Mouse (Mus musculus) neural tube, embryonic 10.5 days (tissue): Measurements from ENCODE around the gene Txk.

Experiments
- DNase-seq: peaks from one replicate; pipeline ENCODE4 v3.0.0-alpha.2; 2017; ENCODE audit warnings: low spot score; ENCODE audit errors: extremely low spot score

Gene Txk

DNA sequence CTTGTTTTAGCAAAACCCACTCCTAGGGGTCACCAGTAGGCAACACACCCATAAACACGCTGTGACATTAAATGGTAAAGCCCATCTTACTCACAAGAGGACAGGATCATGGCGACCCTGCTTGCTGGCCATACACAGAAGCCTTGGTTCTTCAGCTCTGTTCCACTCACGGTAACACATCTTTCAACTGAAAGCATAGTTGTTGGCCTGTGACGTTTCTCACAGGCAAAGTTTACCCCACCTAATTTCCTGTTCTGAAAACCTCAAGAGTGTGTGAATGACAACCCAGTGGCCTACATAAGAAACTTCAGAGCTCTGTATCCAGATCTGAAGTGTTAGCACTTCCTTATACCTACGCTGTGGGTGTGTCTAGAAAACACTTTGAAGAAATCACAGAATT, at the start of gene Txk:
Gene Txk, minus strand, starts transcription at position 193 of the 400 bp plus-strand sequence.
- no peak for DNase-seq

DNA sequence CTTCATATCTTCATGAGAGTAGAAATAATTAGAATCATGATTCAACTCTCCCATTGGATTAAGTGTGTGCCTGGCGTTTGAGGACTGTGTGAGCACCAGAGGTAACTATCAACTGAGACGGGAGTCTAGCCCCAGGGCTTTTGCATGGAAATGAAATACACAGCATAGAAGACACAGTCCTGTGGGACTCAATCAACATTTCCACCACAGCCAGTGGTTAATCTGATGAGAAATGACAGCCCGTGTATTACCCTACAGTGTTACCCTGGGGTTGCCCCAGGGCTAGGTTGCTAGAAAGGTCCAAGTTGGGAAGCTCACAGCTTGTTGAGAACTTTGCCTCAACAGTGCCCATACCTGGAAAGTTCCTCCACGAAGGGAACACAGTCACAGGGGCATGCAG, 46.0 kb upstream of the Txk start:
- no peak for DNase-seq

- DNase-seq = no peak
Observed at GRCm38 (mm10) chr5:72796186-72796613, 43.6 kb upstream of the Txk start.

- DNase-seq = no peak
Observed at GRCm38 (mm10) chr5:72793309-72793850, 40.8 kb upstream of the Txk start.

- no peak for DNase-seq
Observed at GRCm38 (mm10) chr5:72791789-72792188, 39.2 kb upstream of the Txk start.

DNA sequence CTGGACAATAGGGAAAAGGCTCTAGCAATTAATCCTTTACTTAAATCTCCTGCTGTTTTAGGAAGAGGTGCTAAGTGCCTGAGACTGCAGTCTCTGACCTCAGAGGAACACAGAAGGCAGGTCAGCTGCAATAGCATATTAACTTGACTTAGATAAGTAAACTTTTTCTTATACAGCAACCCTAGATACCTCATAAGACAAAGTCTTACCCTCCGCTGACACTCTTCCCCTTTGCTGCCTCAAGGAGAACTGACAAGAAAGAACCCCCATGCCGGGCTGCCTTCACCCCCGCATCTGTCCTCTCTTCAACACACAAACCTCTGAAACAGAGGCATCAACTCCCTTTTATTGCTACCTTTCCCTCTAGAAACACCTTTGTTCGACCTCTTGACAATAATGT, 38.8 kb upstream of the Txk start:
- no peak for DNase-seq

DNA sequence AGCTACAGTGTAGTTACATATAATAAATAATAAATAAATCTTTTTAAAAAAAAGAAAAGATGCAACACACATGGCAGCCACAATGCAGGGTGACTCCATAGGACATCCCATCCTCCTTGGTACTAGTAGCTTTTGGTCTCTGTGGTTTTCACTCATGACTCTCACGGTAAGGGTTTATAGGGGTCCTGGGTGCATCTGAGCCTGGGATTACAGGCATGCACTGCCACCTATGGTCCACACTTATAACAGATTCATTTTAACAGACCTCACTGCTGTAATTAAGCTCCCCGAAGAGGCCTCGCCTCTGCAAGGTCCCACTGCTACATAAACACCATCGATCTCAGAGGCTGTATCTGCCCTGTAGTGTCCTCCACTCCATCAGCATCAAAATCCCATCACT, 32.9 kb upstream of the Txk start:
- no peak for DNase-seq

DNA sequence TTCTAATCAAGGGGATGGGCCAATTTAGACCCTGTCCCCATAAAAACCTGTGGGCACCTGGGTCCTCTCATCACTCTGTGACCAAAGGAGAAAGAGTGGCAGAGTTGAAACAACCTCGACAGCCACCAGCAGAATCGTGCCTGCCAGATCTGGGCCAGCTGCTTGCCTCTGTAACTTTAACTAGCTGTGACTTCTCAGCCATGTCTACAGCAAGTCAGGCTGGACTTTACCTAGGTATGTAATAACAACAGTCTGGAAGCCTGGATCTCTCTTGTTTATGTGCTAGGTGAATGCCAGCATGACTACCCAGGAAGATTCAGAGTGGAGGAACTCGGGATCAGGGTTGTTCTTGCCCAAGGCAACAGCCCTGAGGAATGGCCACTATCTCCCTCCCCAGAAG, 32.1 kb upstream of the Txk start:
- DNase-seq = no peak

DNA sequence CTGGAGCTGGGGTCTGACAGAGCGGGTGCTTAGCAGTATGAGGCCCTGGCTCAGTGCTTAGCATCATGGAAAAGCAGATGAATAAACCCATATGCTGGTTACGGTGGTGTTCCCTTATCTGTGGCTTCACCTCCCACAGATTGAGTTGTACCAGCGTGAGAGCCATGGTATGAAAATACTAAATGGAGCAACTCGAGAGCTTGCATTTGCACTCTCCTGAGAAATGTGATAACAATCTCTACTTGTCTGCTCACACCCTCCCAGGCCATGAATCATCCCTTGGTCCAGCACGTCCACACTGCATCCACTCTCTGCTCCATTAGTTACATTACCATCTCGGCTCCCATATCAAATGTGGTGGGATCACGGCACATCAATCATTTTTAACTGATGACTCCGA, 31.4 kb upstream of the Txk start:
- no peak for DNase-seq

DNA sequence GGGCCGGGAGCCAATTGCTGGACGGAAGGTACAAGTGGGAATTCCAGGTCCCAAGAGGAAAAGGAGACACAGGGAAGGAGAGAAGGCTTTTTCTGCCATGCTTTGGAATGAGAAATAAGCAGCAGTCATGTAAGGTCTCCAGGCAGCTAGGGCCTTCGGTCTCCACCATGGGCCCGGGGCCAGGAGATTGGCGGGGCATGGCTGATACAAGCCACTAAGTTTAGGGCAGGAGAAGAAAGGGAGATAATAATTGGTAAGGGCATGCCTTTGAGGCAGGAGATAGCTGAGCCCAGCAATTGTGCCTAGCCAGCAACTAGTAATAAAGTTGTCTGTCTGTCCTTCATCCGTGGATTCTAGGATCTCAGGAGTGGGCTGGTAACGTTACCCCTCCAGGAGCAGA, 30.5 kb upstream of the Txk start:
- DNase-seq = no peak

GRCm38 (mm10) chr5:72781776-72782175, 29.2 kb upstream of the Txk start:
- DNase-seq = no peak

GRCm38 (mm10) chr5:72776595-72776994, 24.0 kb upstream of the Txk start:
- no peak for DNase-seq

- DNase-seq = no peak
Observed at GRCm38 (mm10) chr5:72776127-72776526, 23.6 kb upstream of the Txk start.

DNA sequence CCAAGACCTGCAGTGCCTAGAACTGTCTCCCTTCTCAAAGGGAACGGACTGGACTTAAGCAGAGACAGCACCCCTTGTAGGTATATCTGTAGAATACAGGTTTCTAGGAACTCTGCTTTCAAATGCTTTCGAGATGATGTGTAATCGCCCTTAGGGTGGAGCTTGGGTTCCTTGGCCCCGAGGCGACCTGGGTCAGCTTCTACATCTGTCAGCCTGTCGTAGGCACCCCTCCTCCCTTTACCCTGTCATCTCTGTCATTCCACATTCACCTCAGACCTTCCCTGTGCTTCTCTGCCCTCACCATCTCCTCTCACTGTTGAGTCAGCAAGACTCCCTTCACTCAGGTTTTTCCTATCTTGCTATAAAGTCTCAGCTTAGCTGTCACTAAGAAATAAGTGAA, 17.3 kb upstream of the Txk start:
- no peak for DNase-seq

DNA sequence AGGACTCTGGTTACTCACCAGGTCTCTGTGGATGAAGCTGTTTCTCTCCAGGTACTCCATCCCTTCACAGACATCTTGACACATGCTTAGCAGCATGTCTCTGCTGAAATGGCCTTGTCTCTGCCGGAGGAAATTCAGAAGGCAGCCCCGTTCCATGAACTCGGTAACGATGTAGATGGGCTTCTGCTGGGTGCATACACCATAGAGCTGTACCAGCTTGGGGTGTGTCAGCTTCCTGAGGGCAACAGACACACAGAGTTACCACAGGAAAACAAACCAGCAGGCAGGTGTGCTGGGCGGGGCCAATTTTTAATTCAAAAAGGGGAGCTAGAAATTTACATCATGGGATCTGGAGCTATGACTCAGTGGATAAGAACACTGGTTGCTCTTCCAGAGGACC, 11.0 kb upstream of the Txk start:
- no peak for DNase-seq

DNA sequence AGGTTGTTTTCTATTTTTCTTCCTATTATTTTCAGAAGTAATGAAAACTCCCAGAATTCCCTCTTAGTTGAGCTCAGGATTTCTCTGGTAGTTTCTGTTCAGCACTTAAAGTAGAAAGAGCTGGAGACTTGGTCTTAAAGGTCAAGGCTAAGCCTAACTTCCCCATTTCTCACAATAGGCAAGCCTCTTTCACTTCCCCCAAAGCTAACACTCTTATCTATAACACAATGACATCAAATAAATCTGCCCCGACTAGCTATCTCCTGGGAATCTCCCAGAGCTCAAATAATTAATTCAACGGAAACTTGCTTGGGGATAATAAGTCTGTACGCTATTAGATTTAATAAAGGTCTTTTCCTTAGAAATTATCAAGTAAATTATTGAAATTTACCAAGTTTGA, 10.4 kb upstream of the Txk start:
- DNase-seq = no peak

GRCm38 (mm10) chr5:72761758-72762157, 9.2 kb upstream of the Txk start:
- no peak for DNase-seq

- DNase-seq = no peak
Observed at GRCm38 (mm10) chr5:72761237-72761636, 8.7 kb upstream of the Txk start.

GRCm38 (mm10) chr5:72758925-72759924, 6.6 kb upstream of the Txk start:
- no peak for DNase-seq

- DNase-seq = no peak
Observed at GRCm38 (mm10) chr5:72757155-72757773, 4.7 kb upstream of the Txk start.

DNA sequence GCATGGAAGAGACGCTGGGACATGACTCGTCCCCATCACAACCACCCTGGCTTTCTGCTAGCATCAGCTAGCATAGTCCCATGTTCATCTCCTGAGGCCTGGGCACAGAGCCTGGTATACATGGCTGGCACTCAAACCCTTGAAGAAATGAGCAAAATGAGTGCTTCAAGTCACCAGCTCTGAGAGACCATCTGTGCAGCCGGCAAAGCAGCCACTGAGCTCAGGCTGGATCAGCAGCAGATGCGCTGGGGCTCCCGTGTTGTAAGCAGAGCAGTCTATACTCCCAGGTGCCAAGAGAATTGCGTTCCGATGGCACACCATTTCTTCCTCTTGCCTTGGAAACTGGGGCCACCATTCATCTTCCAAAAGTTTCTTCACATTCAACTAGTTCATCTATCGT, 3.4 kb upstream of the Txk start:
- no peak for DNase-seq

DNA sequence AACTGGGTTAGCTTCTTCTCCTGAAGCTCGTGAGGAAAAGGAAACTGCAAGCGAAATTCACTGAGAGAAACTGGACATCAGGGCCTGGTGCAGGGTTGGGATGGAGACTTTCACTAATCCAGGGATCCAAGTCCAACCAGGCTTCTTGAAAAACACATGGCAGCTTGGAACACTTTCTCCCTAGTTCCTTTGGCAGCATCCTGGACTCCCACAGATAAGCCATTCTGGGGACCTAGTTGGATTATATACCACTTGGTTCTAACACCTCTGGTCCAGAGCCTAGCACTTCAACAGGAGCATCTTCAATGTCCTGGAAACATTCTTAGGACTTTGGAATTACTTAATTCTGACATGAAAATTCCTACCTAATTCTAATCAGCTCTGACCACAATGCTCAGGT, 2.5 kb upstream of the Txk start:
- no peak for DNase-seq
